Mouse (Mus musculus): ENCODE measurements at regions not wholly inside any gene's neighbourhood (a gene's known extent, or its start where the extent isn't known, plus 50 kb on each side); places are given as distances from the start of the nearest gene placed in this dataset.
A peak's percentile ranks its signal among the peaks of the same experiment; 100 is the strongest.
"Not testable (repeated sequence)": the region's sequence is repeated elsewhere in the genome, so short reads cannot be mapped to it uniquely, and the experiment has no call there.

DNA sequence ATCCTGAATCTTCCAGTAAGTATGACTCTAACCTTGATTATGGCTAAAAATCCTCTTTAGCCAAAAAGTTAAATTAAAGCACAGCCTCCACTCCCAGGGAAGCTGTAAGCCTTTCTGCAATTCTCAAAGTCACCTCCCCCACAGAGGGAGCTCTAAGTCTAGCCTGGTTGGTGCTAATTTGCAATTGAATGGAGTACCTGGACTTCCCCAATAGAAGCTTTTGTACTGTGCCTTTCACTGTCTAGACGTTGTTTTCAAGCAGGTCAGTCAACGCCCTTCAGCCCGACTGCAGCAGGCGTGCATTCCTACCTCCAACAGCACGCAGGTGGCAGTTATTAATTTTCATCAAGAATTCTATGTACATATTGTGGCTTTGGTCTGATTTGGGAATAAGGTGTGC is 87.2 kb downstream of the Catsperg2 start:
- H3K4me3 ChIP-seq (ENCODE audit: insufficient read depth, low read length); H3K27ac ChIP-seq (ENCODE audit: insufficient read depth, low read length); H3K4me1 ChIP-seq (ENCODE audit: control insufficient read depth, insufficient read depth, low read length): not testable (repeated sequence)

- H3K27ac ChIP-seq (ENCODE audit: insufficient read depth, low read length) = no peak overlapping the region
- no peak for TF ChIP-seq POLR2A (IDR thresholded peaks at IDR 0.05; ENCODE audit: low read depth, low read length)
- no peak for TF ChIP-seq CTCF (IDR thresholded peaks at IDR 0.05; ENCODE audit: borderline replicate concordance, insufficient read depth, low read length)
- no peaks in the 10 kb centered on the region for H3K4me1 ChIP-seq (ENCODE audit: control insufficient read depth, insufficient read depth, low read length)
- H3K4me3 ChIP-seq (ENCODE audit: insufficient read depth, low read length) = no peak overlapping the region
Measured at GRCm38 (mm10) chr7:29602356-29602755, 83.9 kb upstream of the Sipa1l3 start.

GRCm38 (mm10) chr7:29601337-29601736 is 82.9 kb upstream of the Sipa1l3 start:
- TF ChIP-seq POLR2A (IDR thresholded peaks at IDR 0.05; ENCODE audit: low read depth, low read length) (no peak), CTCF (IDR thresholded peaks at IDR 0.05; ENCODE audit: borderline replicate concordance, insufficient read depth, low read length) (no peak)
- H3K4me1 ChIP-seq (ENCODE audit: control insufficient read depth, insufficient read depth, low read length) = no peaks in the 10 kb centered on the region
- no peak overlapping the region for H3K4me3 ChIP-seq (ENCODE audit: insufficient read depth, low read length)
- H3K27ac ChIP-seq (ENCODE audit: insufficient read depth, low read length) = no peak overlapping the region

DNA sequence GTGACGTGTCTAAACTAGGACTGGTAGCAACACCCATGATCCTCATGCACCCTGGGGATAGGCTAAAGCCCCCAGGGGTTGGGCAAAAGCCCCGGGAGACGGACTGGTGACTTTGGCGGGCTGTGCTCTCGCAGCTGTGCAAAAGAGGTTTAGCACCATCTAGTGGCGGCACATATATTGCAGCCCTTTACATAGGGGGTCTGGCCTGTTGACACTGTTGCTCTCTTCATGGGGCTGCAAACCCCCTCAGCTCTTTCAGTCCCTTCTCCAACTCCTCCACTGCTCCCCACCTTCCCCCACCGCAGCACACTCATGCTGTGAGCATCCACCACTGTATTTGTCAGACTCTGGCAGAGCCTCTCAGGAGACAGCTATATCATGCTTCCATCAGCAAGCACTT is 78.8 kb upstream of the Sipa1l3 start:
- H3K4me3 ChIP-seq (ENCODE audit: insufficient read depth, low read length); H3K4me1 ChIP-seq (ENCODE audit: control insufficient read depth, insufficient read depth, low read length); H3K27ac ChIP-seq (ENCODE audit: insufficient read depth, low read length): not testable (repeated sequence)
- peak; percentile 43; the same call in 1 of the 2 replicates for TF ChIP-seq CTCF (IDR thresholded peaks at IDR 0.05; ENCODE audit: borderline replicate concordance, insufficient read depth, low read length)

DNA sequence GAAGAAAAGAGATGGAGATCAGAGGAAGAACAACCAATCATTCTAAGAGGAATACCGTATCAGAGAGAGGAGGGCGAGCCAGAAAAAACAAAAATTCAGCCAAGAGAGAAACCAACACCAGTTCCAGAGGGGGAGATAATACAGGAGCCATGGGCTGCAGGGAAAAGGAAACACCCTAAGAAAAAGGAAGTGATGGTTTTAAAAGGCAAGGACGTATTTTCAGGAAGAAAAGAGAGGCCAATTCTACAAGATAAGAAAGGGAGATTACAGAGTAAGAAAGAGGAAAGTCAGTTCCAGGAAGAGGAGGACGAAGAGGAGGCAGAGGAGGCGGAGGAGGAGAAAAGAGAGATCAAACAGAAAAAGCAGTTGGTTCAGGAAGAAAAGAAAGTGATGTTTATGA is 59.7 kb upstream of the Sipa1l3 start:
- no peak for TF ChIP-seq POLR2A (IDR thresholded peaks at IDR 0.05; ENCODE audit: low read depth, low read length)
- no peak for TF ChIP-seq CTCF (IDR thresholded peaks at IDR 0.05; ENCODE audit: borderline replicate concordance, insufficient read depth, low read length)
- no peaks in the 10 kb centered on the region for H3K4me1 ChIP-seq (ENCODE audit: control insufficient read depth, insufficient read depth, low read length)
- H3K4me3 ChIP-seq (ENCODE audit: insufficient read depth, low read length) = no peak overlapping the region
- H3K27ac ChIP-seq (ENCODE audit: insufficient read depth, low read length) = no peak overlapping the region

GRCm38 (mm10) chr7:29575606-29576005 is 57.2 kb upstream of the Sipa1l3 start:
- Histone ChIP-seq H3K4me3 (ENCODE audit: insufficient read depth, low read length) (no peak overlapping the region), H3K27ac (ENCODE audit: insufficient read depth, low read length) (no peak overlapping the region), H3K4me1 (ENCODE audit: control insufficient read depth, insufficient read depth, low read length) (no peaks in the 10 kb centered on the region)
- no peak for TF ChIP-seq POLR2A (IDR thresholded peaks at IDR 0.05; ENCODE audit: low read depth, low read length)
- no peak for TF ChIP-seq CTCF (IDR thresholded peaks at IDR 0.05; ENCODE audit: borderline replicate concordance, insufficient read depth, low read length)
